Mouse (Mus musculus) lung, postnatal 14 days (tissue): Measurements from ENCODE around the gene Krtap9-3.
"Not testable (repeated sequence)": the region's sequence is repeated elsewhere in the genome, so short reads cannot be mapped to it uniquely, and the experiment has no call there.

Source experiments
- DNase-seq: peaks from one replicate; pipeline ENCODE4 v3.0.0; 2021

Krtap9-3 gene

GRCm38 (mm10) chr11:99597742-99598141 lies at the start of gene Krtap9-3:
Krtap9-3 (minus strand) TSS chr11:99598105.
- not testable (repeated sequence) for DNase-seq

GRCm38 (mm10) chr11:99646444-99646843 lies 48.5 kb upstream of the Krtap9-3 start:
- DNase-seq, result no peak

DNA sequence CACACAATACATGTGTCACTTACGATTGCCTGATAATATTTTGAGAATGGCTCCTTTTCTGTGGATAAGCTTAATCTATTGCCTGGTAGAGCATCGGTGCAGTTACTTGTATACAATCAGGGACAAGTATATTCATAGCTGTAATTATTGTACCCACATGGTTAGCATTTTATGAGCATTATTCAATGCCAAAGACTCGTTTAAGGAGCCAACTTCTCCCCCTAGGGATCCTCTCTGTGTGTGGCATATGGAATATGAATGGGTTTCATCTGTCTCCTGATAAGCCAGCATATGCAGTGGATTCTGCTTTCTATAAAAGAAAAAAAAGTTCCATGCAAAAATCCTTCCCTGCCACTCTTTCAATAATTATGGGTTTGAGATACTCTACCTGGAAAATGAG lies 46.4 kb upstream of the Krtap9-3 start:
- DNase-seq, result no peak

DNA sequence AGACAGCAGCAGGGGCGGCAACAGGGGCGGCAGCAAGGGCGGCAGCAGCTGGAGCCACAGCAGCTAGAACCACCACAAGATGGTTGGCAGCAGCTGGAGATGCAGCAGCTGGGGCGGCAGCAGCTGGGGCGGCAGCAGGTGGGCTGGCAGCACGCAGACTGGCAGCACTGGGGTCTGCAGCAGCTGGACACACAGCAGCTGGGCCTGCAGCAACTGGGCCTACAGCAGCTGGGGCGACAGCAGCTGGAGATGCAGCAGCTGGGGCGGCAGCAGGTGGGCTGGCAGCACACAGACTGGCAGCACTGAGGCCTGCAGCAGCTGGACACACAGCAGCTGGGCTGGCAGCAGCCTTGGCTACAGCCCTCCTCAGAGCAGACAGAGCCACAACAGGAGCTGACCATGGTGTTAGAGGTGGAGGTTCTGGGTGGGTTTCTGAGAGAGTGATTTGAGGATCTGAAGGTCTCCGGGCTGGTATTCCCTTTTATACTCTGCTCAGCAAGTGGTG lies 45.8 kb upstream of the Krtap9-3 start, which contains the start of gene Krtap4-7:
Gene Krtap4-7 (minus strand): TSS at position 455 of the 505 bp plus-strand sequence.
- not testable (repeated sequence) for DNase-seq

DNA sequence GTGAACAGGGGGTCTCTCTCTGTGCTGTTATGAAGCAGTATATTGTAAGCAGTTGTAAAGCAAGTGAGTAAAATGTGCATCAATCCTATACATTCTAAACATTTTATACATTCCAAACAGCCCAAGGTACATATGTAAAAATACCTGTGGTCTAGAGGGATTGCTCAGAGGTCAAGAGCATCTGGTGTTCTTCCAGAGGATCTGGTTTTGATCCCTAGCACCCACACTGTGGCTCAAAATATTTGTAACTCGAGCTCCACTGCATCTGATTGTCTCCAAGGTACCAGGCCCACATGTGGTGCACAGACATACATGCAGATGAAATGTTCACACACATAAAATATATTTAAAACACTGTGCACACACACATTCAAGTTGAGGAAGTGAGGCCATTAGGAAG lies 43.0 kb upstream of the Krtap9-3 start:
- no peak for DNase-seq

GRCm38 (mm10) chr11:99637086-99637485 lies 39.2 kb upstream of the Krtap9-3 start:
- DNase-seq, result no peak

- DNase-seq, result no peak
Measured at GRCm38 (mm10) chr11:99634653-99635134, 36.8 kb upstream of the Krtap9-3 start, which contains the start of gene Krtap4-2. Krtap4-2 (minus strand) TSS chr11:99635084.

DNA sequence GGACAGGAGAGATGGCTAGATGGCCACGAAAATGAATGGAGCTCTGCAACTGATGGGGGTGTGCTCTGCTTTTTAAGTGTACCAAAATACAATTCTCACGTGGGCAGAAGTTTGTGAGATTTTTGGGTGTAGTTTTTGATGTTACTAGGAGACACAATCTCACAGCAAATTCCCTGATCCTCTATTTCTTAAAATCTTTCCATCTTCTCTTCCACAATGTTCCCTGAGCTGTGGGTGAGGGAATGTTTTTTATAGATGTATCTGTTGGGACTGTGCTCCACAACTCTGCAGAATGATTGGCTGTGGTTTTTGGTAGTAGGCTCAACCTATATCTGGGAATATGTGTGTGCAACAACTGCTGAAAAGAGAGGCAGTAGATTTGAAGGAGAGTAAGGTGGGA lies 35.4 kb upstream of the Krtap9-3 start:
- no peak for DNase-seq

DNA sequence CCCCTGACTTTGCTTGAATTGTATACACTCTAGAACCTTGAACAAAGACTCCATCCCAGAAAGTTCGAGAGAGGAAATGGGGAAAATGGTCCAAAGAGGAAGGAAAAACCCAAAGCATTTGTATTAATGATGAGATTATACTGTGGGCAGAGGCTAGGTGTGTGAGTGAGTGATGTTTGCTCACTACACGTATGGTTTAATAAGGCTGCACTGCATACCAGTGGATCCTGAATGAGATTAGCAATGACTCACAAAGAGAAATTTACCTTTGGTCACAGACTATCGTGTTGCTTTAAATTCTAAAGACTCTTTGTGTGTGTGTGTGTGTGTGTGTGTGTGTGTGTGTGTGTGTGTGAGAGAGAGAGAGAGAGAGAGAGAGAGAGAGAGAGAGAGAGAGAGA lies 33.0 kb upstream of the Krtap9-3 start:
- no peak for DNase-seq

DNA sequence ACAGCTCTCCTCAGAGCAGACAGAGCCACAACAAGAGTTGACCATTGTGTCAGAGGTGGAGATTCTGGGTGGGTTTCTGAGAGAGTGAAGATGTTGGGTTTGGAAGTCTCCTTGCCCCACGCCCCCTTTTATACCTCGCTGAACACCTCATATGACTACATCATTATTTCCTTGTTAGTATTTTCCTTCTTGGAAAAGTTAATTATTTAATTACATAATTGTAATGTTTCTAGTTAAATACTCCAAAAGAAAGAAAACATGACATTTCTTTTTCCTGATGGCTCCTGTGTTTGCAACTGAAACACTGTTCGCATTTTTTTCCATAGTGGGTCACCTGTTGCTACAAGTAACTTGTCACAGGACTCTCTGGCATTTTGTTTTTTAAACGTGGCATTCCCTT lies 30.2 kb upstream of the Krtap9-3 start, which contains the start of gene Krtap4-1:
Gene Krtap4-1 (minus strand): TSS at position 101 of the 400 bp plus-strand sequence.
- no peak for DNase-seq

DNA sequence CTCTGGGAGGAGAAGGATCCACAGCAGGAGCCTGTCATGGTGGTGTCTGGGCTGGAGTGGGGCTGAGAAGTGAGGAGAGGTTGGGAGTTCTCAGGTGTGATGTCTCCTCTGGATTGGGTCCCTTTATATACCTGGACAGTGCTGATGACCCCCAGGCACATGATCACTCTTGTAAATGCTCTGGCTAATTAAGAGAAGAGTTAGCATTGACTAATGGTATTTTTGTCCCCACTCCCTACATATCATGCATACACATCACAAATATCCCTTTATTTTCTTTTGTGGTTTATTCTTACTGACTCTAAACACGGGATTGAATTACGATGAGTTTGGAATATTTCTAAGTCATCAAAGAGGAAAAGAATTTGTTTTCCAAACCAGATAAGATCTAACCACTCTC lies 22.4 kb upstream of the Krtap9-3 start, which contains the start of gene Gm11562:
Gene Gm11562 (minus strand): TSS at position 101 of the 400 bp plus-strand sequence.
- DNase-seq, result no peak

GRCm38 (mm10) chr11:99614796-99615363 lies 17.0 kb upstream of the Krtap9-3 start, which contains the start of gene Krtap2-4:
Krtap2-4 (minus strand) TSS chr11:99614846.
- DNase-seq, result no peak

GRCm38 (mm10) chr11:99610089-99610488 lies 12.2 kb upstream of the Krtap9-3 start, which contains the start of gene Gm11937:
Gm11937 (minus strand) TSS chr11:99610189.
- not testable (repeated sequence) for DNase-seq

DNA sequence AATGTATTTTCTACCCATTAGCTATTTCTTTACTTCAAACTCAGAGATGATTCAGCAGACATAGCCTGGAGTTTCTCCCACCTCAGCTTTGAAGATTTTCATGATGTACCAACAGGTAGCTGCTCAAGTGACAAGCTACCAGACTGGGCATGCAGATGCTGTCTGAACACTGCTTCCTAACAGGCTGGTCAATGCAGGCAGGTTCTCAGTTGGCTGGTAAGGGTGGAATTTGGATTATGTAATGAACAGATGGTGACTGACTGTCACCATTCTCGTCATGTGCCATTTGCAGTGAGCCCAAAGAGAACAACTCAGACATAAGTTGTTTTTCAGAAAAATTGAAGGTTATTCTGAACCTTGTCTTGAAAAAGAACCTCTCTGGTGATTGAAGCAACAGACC lies 11.2 kb upstream of the Krtap9-3 start:
- no peak for DNase-seq

- DNase-seq, result not testable (repeated sequence)
Measured at GRCm38 (mm10) chr11:99603208-99603607, 5.3 kb upstream of the Krtap9-3 start, which contains the start of gene Gm11938. Gm11938 (minus strand) TSS chr11:99603308.

DNA sequence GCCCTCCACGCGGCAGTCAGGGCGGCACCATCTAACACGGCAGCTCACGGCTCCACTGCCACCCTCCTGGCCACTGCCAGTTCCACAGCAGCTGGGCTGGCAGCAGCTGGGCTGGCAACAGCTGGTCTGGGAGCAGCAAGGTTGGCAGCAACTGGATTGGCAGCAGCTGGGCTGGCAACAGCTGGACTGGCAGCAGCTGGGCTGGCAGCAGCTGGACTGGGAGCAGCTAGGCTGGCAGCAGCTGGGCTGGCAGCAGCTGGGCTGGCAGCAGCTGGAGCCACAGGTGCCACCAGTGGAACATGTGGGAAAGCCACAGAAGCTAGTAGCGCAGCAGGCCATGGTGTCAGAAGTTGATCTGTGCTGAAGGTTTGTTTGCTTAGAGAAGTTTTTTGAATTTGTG lies 6.9 kb downstream of the Krtap9-3 start, which contains the start of gene Krtap1-3:
Gene Krtap1-3 (minus strand): TSS at position 359 of the 400 bp plus-strand sequence.
- no peak for DNase-seq

DNA sequence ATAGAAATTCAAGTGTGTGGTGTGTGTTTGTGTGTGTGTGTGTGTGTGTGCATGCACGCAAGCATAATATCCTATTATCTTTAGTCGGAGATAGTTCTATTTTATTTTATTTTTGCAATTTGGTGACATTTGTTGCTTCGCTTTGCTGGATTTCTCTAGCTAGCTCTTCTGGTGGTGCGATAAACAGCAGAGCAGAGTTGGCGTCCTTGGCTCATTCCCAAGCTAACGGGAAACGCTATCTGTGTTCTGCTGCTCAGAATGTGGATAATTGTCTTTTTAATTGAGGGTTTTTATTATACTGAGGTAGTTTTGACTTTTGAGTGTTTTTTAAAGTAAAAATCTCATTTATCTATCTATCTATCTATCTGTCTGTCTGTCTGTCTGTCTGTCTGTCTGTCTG lies 12.8 kb downstream of the Krtap9-3 start:
- DNase-seq, result no peak

- no peak for DNase-seq
Measured at GRCm38 (mm10) chr11:99583245-99583704, 14.6 kb downstream of the Krtap9-3 start, which contains the start of gene Krtap1-4. Krtap1-4 (minus strand) TSS chr11:99583654.

DNA sequence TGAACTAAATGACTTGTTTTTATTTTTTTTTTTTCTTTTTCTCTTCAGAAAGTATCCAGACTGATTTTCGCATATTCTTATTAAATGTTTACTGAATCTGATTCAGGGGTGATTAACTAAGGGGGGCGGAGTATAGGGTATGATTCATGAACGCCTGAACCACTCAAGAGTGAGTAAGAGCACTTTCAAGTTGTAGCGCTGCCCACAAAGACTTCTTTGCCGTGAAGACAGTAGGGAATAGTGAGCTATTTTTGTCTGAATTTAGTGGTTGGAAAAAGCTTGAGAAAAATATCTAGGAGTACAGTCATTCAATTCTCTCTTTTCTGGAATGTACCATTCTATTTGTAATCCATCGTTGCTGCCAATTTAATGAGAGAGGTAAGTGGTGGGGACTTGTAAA lies 16.3 kb downstream of the Krtap9-3 start:
- DNase-seq, result no peak

DNA sequence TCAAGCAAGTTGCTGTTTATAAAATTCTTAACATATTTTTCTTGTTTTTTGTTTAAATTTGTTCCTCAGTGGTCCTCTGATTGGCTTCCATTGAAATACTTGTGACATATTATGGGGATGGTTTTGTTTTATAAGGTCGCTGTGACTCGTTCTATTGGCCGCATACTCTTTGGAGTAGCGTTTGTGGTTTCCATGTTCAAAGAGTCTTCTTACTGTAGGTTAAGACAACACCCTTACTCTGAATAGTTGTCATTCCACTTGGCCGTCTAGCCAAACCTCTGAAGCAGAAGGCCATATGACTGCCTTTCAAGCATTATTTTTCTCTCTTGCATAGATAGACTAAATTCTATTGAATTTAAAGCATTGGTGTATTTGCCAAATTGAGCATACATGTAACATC lies 16.9 kb downstream of the Krtap9-3 start:
- DNase-seq, result no peak

- DNase-seq, result no peak
Measured at GRCm38 (mm10) chr11:99580636-99581035, 17.3 kb downstream of the Krtap9-3 start, which contains the start of gene Krtap1-5. Krtap1-5 (minus strand) TSS chr11:99581016.

DNA sequence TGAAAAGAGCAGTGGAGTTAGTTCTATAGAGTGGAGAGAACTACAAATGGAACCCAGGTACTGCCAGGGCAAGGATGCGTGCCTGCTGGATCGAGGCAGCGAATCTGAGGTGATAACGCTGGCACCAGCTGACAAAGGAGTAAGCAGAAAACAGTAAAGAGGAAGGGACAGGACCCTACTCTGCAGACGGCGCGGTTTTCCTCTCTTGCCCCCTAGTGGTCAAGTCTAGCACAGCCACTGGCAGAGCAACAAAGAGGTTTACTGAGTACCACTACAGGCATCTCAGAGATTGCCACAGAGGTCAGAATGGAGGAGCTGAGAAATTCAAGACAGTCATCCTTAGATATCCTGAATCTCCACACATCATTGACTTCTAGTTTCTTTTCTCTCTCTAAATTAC lies 23.8 kb downstream of the Krtap9-3 start:
- DNase-seq, result peak; percentile 80

GRCm38 (mm10) chr11:99573164-99573563 lies 24.7 kb downstream of the Krtap9-3 start:
- DNase-seq, result no peak

DNA sequence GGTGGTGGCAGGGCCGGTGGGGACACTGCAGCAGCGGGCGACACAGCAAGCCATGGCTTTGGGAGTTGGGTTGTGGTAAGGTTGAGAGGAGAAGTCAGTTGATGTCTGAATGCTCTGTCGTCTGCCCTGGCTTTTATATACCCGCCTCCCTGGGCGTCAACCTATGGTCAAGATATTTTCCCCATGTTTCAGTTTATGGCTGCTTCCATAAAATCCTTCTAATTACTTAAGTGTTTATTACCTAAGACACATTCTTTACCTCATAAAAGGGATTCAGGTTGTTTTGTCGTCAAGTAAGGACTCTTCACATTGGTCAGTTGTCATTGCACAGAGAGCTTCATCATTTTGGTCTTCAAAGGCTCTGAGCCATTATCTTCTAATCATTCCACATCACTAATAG lies 31.4 kb downstream of the Krtap9-3 start, which contains the start of gene Krtap3-1:
Gene Krtap3-1 (minus strand): TSS at position 101 of the 400 bp plus-strand sequence.
- DNase-seq, result no peak
